Mouse (Mus musculus) stomach, embryonic 14.5 days (tissue): ENCODE results near the gene Rtn4. TPM values are rescaled to one million over a fixed set of nuclear protein-coding genes. Genes with fewer than 3 reads are reported as not detected.
A peak's percentile ranks its signal among the peaks of the same experiment; 100 is the strongest.
"Not testable (repeated sequence)": the region's sequence is repeated elsewhere in the genome, so short reads cannot be mapped to it uniquely, and the experiment has no call there.

Experiments used
- ATAC-seq: fragments of 200-750 bp; cut with Nextera tagmentation; 2 replicates; pipeline ENCODE4 v1.8.0; 2017; ENCODE audit warnings: low read depth, moderate TSS enrichment; ENCODE audit not compliant: insufficient number of reproducible peaks, insufficient read depth, low FRiP score
- H3K27ac ChIP-seq: fragments of 300-500 bp; sonication (generic); 2 replicates; pipeline ENCODE4 v1.5.1; 2014; ENCODE audit warnings: mild to moderate bottlenecking, low read length, moderate library complexity, mixed read lengths
- H3K27me3 ChIP-seq: fragments of 300-500 bp; sonication (generic); 2 replicates; pipeline ENCODE4 v1.6.1; 2014; ENCODE audit warnings: low read length, control low read depth, mixed read lengths; ENCODE audit not compliant: control insufficient read depth, insufficient read depth
- H3K36me3 ChIP-seq: fragments of 300-500 bp; sonication (generic); 2 replicates; pipeline ENCODE4 v1.6.1; 2014; ENCODE audit warnings: mild to moderate bottlenecking, control low read depth, low read length, moderate library complexity, mixed read lengths; ENCODE audit not compliant: control insufficient read depth, insufficient read depth
- H3K4me1 ChIP-seq: fragments of 300-500 bp; sonication (generic); 2 replicates; pipeline ENCODE4 v1.6.1; 2014; ENCODE audit warnings: low read length, control low read depth, mixed read lengths; ENCODE audit not compliant: control insufficient read depth, insufficient read depth
- H3K4me2 ChIP-seq: fragments of 300-500 bp; sonication (generic); replicated peaks from 2 replicates; pipeline ENCODE4 v1.6.1; 2014; ENCODE audit warnings: low read depth, low read length, control low read depth
- H3K4me3 ChIP-seq: fragments of 300-500 bp; sonication (generic); 2 replicates; pipeline ENCODE4 v1.5.1; 2014; ENCODE audit warnings: low read depth, low read length, control low read depth
- H3K9ac ChIP-seq: fragments of 300-500 bp; sonication (generic); replicated peaks from 2 replicates; pipeline ENCODE4 v1.6.1; 2014; ENCODE audit warnings: low read depth, mild to moderate bottlenecking, control low read depth, low read length, moderate library complexity, mixed read lengths
- H3K9me3 ChIP-seq: fragments of 300-500 bp; sonication (generic); 2 replicates; pipeline ENCODE4 v1.6.1; 2016; ENCODE audit warnings: low read depth, low read length, control low read depth; ENCODE audit not compliant: control insufficient read depth
- WGBS: fragments of 180-500 bp; shearing (Covaris S2); extraction: QIAGEN DNeasy Blood & Tissue Kit; methylation state at CpG from one replicate; pipeline ENCODE4 v1.1.7; 2014; 5-methylcytosine and 5-hydroxymethylcytosine counted together
- polyA plus RNA-seq: library from polyadenylated mRNA; unstranded; fragments of >200 nt; fragmentation: Nextera tagmentation; extraction: Ambion mirVana; gene quantifications from 2 replicates; pipeline ENCODE4 v1.2.1, GENCODE M21; 2014

Rtn4 gene
- 58.7 and 61.2 TPM in 2 replicates for polyA plus RNA-seq

DNA sequence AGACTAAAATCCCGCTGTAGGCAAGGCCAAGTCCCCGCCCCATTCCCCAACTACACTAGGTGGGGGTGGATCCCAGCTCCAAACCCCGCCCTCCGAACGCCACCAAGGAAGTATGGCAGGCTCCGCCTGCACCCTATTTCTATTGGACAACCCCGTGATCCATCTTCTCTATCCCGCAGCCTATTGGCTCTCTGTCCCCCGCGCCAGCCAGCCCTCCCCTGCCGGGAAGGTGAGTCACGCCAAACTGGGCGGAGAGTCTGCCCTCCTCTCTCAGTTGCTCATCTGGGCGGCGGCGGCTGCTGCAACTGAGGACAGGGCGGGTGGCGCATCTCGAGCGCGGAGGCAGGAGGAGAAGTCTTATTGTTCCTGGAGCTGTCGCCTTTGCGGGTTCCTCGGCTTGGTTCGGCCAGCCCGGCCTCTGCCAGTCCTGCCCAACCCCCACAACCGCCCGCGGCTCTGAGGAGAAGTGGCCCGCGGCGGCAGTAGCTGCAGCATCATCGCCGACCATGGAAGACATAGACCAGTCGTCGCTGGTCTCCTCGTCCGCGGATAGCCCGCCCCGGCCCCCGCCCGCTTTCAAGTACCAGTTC lies at the start of gene Rtn4:
Rtn4 (plus strand) TSS at position 265 of the 590 bp plus-strand sequence.
- Histone ChIP-seq H3K27ac (peak within 1 kb of the TSS; percentile 99), H3K4me1 (no peaks in the 10 kb centered on the region), H3K9me3 (no peaks in the 10 kb centered on the region), H3K4me2 (peak within 1 kb of the TSS; percentile 57), H3K9ac (peak within 1 kb of the TSS; percentile 96), H3K27me3 (no peaks in the 10 kb centered on the region), H3K36me3 (no peaks in the 10 kb centered on the region), H3K4me3 (peak within 1 kb of the TSS; percentile 89)
- peak; percentile 97 for ATAC-seq
- WGBS, result under 1% methylated on average over 43 of the region's 43 CpGs

- no peak overlapping the region for H3K4me3 ChIP-seq
- no peak for ATAC-seq
- H3K9me3 ChIP-seq, result no peaks in the 10 kb centered on the region
- no peak overlapping the region for H3K4me2 ChIP-seq
- H3K27ac ChIP-seq, result no peak overlapping the region
- 96% methylated on average over 1 of the region's 1 CpGs for WGBS
- no peaks in the 10 kb centered on the region for H3K36me3 ChIP-seq
- no peak overlapping the region for H3K9ac ChIP-seq
- no peaks in the 10 kb centered on the region for H3K27me3 ChIP-seq
- H3K4me1 ChIP-seq, result no peaks in the 10 kb centered on the region
These were observed 48.3 kb upstream of the Rtn4 start for GRCm38 (mm10) chr11:29644421-29644820.

GRCm38 (mm10) chr11:29645411-29646066 lies 47.2 kb upstream of the Rtn4 start:
- Histone ChIP-seq H3K27ac (no peak overlapping the region), H3K27me3 (no peaks in the 10 kb centered on the region), H3K4me2 (no peak overlapping the region), H3K9ac (no peak overlapping the region), H3K4me3 (no peak overlapping the region), H3K9me3 (no peaks in the 10 kb centered on the region), H3K36me3 (no peaks in the 10 kb centered on the region), H3K4me1 (no peaks in the 10 kb centered on the region)
- 74% methylated on average over 5 of the region's 5 CpGs for WGBS
- ATAC-seq, result no peak; the same call in 1 of the 2 replicates

DNA sequence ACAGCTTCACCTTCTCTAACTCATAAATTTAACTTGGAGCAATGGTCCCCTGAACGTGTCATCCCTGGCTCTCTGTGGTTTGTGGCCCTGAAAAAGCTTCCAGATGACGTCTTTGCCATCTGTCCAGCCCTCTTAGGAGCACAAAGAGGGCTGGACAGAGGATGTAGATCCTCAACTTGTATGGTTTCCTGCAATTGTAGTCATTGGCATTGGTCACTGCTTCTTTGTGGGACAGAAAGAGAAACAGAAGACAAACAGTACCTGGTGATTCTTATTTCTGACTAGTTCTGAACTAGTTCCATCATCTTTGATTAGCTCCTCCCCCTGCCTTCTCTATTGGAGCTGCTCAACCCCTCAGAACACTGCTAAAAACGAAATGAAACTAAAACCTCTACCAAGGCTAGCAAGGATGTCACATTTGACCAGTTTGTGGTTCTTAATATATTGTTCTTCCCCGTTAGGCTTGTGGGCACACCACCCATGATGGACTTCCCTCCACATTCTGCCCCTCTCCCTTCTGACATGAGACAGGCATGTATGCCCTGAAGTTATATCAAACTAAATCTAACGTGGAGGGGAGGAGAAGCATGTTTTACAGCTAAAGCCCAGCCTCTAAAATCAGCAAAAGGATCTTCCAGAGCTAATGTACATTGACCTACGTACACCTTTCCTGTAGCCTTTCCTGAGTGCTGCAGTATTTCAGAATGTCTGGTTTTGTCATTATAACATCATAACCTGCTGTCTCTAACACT lies 45.0 kb upstream of the Rtn4 start:
- Histone ChIP-seq H3K4me3 (no peak overlapping the region), H3K36me3 (no peaks in the 10 kb centered on the region), H3K27me3 (no peaks in the 10 kb centered on the region), H3K9ac (no peak overlapping the region), H3K27ac (no peak overlapping the region), H3K4me2 (no peak overlapping the region), H3K4me1 (no peaks in the 10 kb centered on the region), H3K9me3 (no peaks in the 10 kb centered on the region)
- ATAC-seq, result no peak
- 47% methylated on average over 6 of the region's 6 CpGs for WGBS

DNA sequence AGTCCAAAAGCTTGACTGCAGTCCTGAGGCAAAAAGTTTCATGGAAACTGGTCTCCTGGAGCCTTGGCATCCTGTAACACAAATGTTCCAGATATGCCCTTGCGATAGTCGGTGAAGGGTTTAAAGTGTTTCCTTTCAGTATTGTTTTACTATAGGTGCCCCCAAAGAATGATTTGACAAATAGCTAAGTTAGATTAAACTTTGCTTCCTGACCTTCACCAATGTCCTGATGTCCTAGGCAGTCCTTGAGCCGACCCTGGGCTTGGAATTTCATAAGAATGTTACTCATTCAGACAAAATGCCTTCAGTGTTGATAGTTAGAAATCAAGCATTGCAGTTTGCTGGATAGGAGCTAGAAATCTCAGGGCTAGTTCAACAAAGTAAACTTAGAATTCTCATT lies 37.4 kb upstream of the Rtn4 start:
- H3K4me1 ChIP-seq, H3K27ac ChIP-seq, H3K36me3 ChIP-seq, H3K9me3 ChIP-seq, H3K4me3 ChIP-seq, H3K9ac ChIP-seq, H3K4me2 ChIP-seq, H3K27me3 ChIP-seq, ATAC-seq: not testable (repeated sequence)
- WGBS, result 89% methylated on average over 3 of the region's 3 CpGs

DNA sequence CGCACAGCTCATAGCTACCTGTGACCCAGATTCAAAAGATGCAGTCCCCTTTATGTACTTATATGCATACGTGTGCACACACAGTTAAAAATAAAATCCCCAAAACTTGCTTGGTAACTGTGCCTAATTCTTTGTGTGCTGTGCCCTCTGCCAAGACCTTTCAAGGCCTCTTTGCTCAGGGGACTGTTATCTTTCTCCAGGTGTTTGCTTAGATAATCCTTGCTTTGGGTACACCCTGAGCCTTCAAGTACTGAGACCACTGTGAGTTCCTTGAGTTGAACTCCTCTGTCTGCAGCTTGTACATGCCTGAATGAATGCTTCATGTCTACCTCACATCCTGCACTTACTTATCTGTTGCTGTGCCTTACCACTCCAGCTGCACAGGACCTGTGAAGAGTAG lies 32.0 kb upstream of the Rtn4 start:
- Histone ChIP-seq H3K4me1 (no peaks in the 10 kb centered on the region), H3K9ac (no peak overlapping the region), H3K27me3 (no peaks in the 10 kb centered on the region), H3K4me2 (no peak overlapping the region), H3K36me3 (no peaks in the 10 kb centered on the region), H3K4me3 (no peak overlapping the region), H3K27ac (no peak overlapping the region), H3K9me3 (no peaks in the 10 kb centered on the region)
- ATAC-seq, result no peak
- WGBS, result 74% methylated on average over 2 of the region's 2 CpGs

DNA sequence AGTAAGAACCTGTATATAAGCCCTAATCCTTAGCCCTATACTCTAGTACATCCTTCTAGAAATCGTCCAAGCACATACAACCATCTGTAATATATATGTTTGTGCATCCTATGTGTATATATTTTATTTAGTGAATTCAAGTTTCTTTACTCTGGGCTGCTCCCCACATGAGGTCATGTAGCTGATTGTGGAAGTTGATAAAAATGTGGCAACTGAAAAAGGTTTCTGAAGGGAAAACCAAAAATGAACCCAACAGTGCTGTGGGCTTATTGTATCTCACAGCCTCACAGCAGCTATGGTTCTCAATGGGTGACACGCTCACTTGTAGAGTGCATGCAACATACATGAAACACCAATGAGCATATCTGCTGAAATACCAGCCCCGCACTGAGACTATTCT lies 25.1 kb upstream of the Rtn4 start:
- Histone ChIP-seq H3K9me3 (no peaks in the 10 kb centered on the region), H3K4me1 (no peaks in the 10 kb centered on the region), H3K27ac (no peak overlapping the region), H3K27me3 (no peaks in the 10 kb centered on the region), H3K4me3 (no peak overlapping the region), H3K4me2 (no peak overlapping the region), H3K36me3 (no peaks in the 10 kb centered on the region), H3K9ac (no peak overlapping the region)
- 93% methylated on average over 3 of the region's 3 CpGs for WGBS
- no peak for ATAC-seq

- WGBS, result 72% methylated on average over 4 of the region's 4 CpGs
- Histone ChIP-seq H3K36me3 (no peaks in the 10 kb centered on the region), H3K4me1 (no peaks in the 10 kb centered on the region), H3K4me2 (no peak overlapping the region), H3K4me3 (no peak overlapping the region), H3K27me3 (no peaks in the 10 kb centered on the region), H3K9me3 (no peaks in the 10 kb centered on the region), H3K27ac (no peak overlapping the region), H3K9ac (no peak overlapping the region)
- ATAC-seq, result no peak
These were observed 23.0 kb upstream of the Rtn4 start for GRCm38 (mm10) chr11:29669706-29670105.
